Comparison of ENCODE assay signal across 10 mouse cellular contexts in genomic region chr14:16840951-16841596, GRCm38 (mm10). TPM values are rescaled to one million over a fixed set of nuclear protein-coding genes. Genes with fewer than 3 reads are reported as not detected.
DNase-seq lines count a peak whose midpoint lies in the region; ATAC-seq lines count a peak whose summit lies in the region.
"Had no signal": no experiment of that assay in that cellular context is flagged by ENCODE, and none has a peak within 500 bp of the region (broad histone marks: within the 10 kb centered on the region; RNA-seq: fewer than 3 reads in every experiment).

No protein-coding gene starts in this region.

- no peaks in the 10 kb centered on the region for H3K9me3 ChIP-seq in heart, embryonic 11.5 days (replicated peaks; ENCODE audit: control insufficient read depth, low read length)
- H3K9me3 ChIP-seq in hindbrain, embryonic 14.5 days (ENCODE audit: control insufficient read depth, low read length) = no peaks in the 10 kb centered on the region
- H3K9me3 ChIP-seq in lung, embryonic 15.5 days = no peaks in the 10 kb centered on the region
- H3K9me3 ChIP-seq: embryonic facial prominence, embryonic 13.5 days; limb, embryonic 12.5 days had no signal

- DNase-seq in heart, adult 11 months = peak; percentile 91
- DNase-seq in 3T3-L1 (ENCODE audit: low read depth, low spot score) = peak; percentile 42
- DNase-seq in cerebellum, adult 11-12 months = peak; percentile 9
- DNase-seq in hindbrain, embryonic 14.5 days (ENCODE audit: low spot score) = peak; percentile 72
- DNase-seq in spleen, postnatal 14 days (ENCODE audit: low spot score in 2 of 2) = no peak

- no peak for ATAC-seq in heart, embryonic 11.5 days (replicated peaks; ENCODE audit: insufficient number of reproducible peaks, low FRiP score, low TSS enrichment)
- peak; percentile 84; the same call in 1 of the 2 replicates for ATAC-seq in hindbrain, embryonic 14.5 days (ENCODE audit: low FRiP score)
- ATAC-seq in lung, embryonic 15.5 days (ENCODE audit: borderline replicate concordance, extremely low read depth, low FRiP score, low TSS enrichment) = peak; percentile 79; the same call in 1 of the 2 replicates
- ATAC-seq in inflammation-experienced regulatory T-cells, adult 6 months = no peak

- WGBS in heart, embryonic 11.5 days (ENCODE audit: insufficient replicate concordance) = 65% methylated on average over 8 of the region's 8 CpGs
- 34% methylated on average over 8 of the region's 8 CpGs for WGBS in hindbrain, embryonic 14.5 days
- 54% methylated on average over 8 of the region's 8 CpGs for WGBS in lung, embryonic 15.5 days

- no peaks in the 10 kb centered on the region for H3K36me3 ChIP-seq in heart, embryonic 11.5 days (ENCODE audit: control insufficient read depth, insufficient read depth, low read length)
- no peaks in the 10 kb centered on the region for H3K36me3 ChIP-seq in hindbrain, embryonic 14.5 days (replicated peaks; ENCODE audit: control insufficient read depth, insufficient read depth)
- no peaks in the 10 kb centered on the region for H3K36me3 ChIP-seq in lung, embryonic 15.5 days
- H3K36me3 ChIP-seq: embryonic facial prominence, embryonic 13.5 days; limb, embryonic 12.5 days had no signal

- no peak overlapping the region for H3K9ac ChIP-seq in heart, embryonic 11.5 days (ENCODE audit: low read depth, low read length)
- H3K9ac ChIP-seq in hindbrain, embryonic 14.5 days = no peak overlapping the region
- no peak overlapping the region for H3K9ac ChIP-seq in lung, embryonic 15.5 days
- H3K9ac ChIP-seq: embryonic facial prominence, embryonic 13.5 days; limb, embryonic 12.5 days had no signal

- no peak overlapping the region for H3K4me3 ChIP-seq in heart, embryonic 11.5 days (ENCODE audit: low read depth, low read length)
- no peak overlapping the region for H3K4me3 ChIP-seq in hindbrain, embryonic 14.5 days (replicated peaks; ENCODE audit: low read length)
- no peak overlapping the region for H3K4me3 ChIP-seq in lung, embryonic 15.5 days
- H3K4me3 ChIP-seq: embryonic facial prominence, embryonic 13.5 days; limb, embryonic 12.5 days had no signal

- no peaks in the 10 kb centered on the region for H3K4me1 ChIP-seq in heart, embryonic 11.5 days (ENCODE audit: control insufficient read depth, insufficient read depth, low read length)
- H3K4me1 ChIP-seq in hindbrain, embryonic 14.5 days (replicated peaks; ENCODE audit: control insufficient read depth, insufficient read depth, low read length) = peaks cover 11% of the 10 kb centered on the region; the same call in 1 of the 2 replicates
- H3K4me1 ChIP-seq in lung, embryonic 15.5 days = 0 out of 2 replicates have a peak, but pooled peaks cover 2% of the 10 kb centered on the region

- H3K27me3 ChIP-seq in heart, embryonic 11.5 days (ENCODE audit: control insufficient read depth, insufficient read depth, low read length) = no peaks in the 10 kb centered on the region
- no peaks in the 10 kb centered on the region for H3K27me3 ChIP-seq in hindbrain, embryonic 14.5 days (ENCODE audit: control insufficient read depth, insufficient read depth, low read length)
- H3K27me3 ChIP-seq in lung, embryonic 15.5 days = no peaks in the 10 kb centered on the region
- H3K27me3 ChIP-seq: embryonic facial prominence, embryonic 13.5 days; limb, embryonic 12.5 days had no signal

- no peak overlapping the region for H3K4me2 ChIP-seq in heart, embryonic 11.5 days
- no peak overlapping the region for H3K4me2 ChIP-seq in hindbrain, embryonic 14.5 days (replicated peaks)
- H3K4me2 ChIP-seq in lung, embryonic 15.5 days = no peak overlapping the region
- H3K4me2 ChIP-seq: embryonic facial prominence, embryonic 13.5 days; limb, embryonic 12.5 days had no signal

- no peak overlapping the region for H3K27ac ChIP-seq in heart, embryonic 11.5 days (ENCODE audit: low read depth, low read length)
- H3K27ac ChIP-seq in hindbrain, embryonic 14.5 days = peak overlapping the region; percentile 24; the same call in 1 of the 2 replicates
- no peak overlapping the region; the same call in 1 of the 2 replicates for H3K27ac ChIP-seq in lung, embryonic 15.5 days
- H3K27ac ChIP-seq: embryonic facial prominence, embryonic 13.5 days; limb, embryonic 12.5 days had no signal

RNA-seq across cellular contexts. Expression of gene Rarb, which starts 22.1 kb away (rescaled TPM):
- polyA plus RNA-seq in heart, embryonic 11.5 days (2014; fragmentation: Nextera tagmentation; extraction: Ambion mirVana) = 18.1 and 18.9 TPM in 2 replicates
- polyA plus RNA-seq in hindbrain, embryonic 14.5 days (2014; fragmentation: Nextera tagmentation; extraction: Ambion mirVana) = 27.5 and 28.1 TPM in 2 replicates
- 12.0 and 14.5 TPM in 2 replicates for polyA plus RNA-seq in lung, embryonic 15.5 days (2015; fragmentation: Nextera tagmentation; extraction: Ambion mirVana)
- polyA plus RNA-seq in inflammation-experienced regulatory T-cells, adult 6 months (2017; shearing (Covaris generic)) = not detected

Comparison
In these comparisons a context has a peak if more than half of its experiments do, and no peak if none do; other contexts are left out.
1. DNase-seq: peak in heart, adult 11 months (single experiment), 3T3-L1 (single experiment), cerebellum, adult 11-12 months (single experiment) and hindbrain, embryonic 14.5 days (single experiment); none in spleen, postnatal 14 days (0 of 2).
2. ATAC-seq: peak in hindbrain, embryonic 14.5 days (single experiment) and lung, embryonic 15.5 days (single experiment); none in heart, embryonic 11.5 days (single experiment) and inflammation-experienced regulatory T-cells, adult 6 months (single experiment).
3. RNA of gene Rarb, which starts 22.1 kb away (polyA plus RNA-seq): 27.5 to 28.1 TPM in hindbrain, embryonic 14.5 days, 18.1 to 18.9 TPM in heart, embryonic 11.5 days and 12.0 to 14.5 TPM in lung, embryonic 15.5 days; not detected in inflammation-experienced regulatory T-cells, adult 6 months; every median in the first group is over 10 times any median in the second.